Mouse (Mus musculus): ENCODE data around the gene Nfatc3. TPM values are rescaled to one million over a fixed set of nuclear protein-coding genes. Genes with fewer than 3 reads are reported as not detected.

Gene Nfatc3
- polyA plus RNA-seq, 1 experiment from 2014 or later: 5.0 TPM

DNA sequence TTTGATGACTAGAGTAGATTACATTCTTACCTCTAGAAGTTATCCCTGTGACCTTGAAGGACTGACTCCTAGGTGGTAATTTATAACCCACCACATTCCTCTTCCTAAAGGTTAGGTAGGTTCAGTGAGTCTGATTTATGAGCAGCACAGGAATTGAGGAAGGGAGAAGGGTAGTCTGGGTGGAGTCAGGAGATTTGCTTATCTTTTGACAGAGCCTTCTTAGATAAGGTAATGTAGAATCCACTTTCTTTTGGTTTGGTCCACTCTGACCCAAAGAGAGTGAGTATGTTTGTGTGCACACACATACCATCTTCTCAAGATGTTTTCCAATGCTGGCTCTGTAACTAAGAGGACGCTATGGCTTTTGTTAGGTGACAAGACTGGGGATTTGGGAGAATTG lies 119.0 kb downstream of the Nfatc3 start:
- Histone ChIP-seq H3K27me3 (replicated peaks) (no peaks in the 10 kb centered on the region), H3K36me3 (peaks cover 8% of the 10 kb centered on the region; the same call in 1 of the 2 replicates), H3K27ac (no peak overlapping the region), H3K9ac (no peak overlapping the region), H3K4me2 (no peak overlapping the region), H3K9me3 (replicated peaks) (no peaks in the 10 kb centered on the region), H3K4me3 (no peak overlapping the region), H3K4me1 (peaks cover 19% of the 10 kb centered on the region)
- WGBS (ENCODE audit: insufficient replicate concordance): 63% methylated on average over 1 of the region's 1 CpGs
- no peak for ATAC-seq

DNA sequence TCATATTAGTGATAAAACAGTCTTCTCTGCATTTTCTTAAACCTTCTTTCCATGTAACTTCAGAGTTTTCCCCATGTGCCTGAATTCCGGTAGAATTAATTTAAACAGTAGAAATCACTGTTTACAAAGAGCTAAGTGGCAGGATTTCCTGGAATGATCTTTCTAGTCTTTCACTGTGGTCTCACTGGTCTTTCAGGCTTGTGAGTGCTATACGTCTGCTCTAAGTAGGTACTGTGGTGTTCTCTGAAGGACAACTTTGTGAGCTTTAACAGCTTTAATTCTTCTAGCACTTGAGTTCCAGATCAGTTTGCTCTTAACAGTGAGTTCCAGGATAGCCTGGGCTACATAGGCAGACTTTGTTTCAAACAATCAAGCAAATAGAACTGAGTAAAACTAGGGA lies 119.8 kb downstream of the Nfatc3 start:
- peaks cover 8% of the 10 kb centered on the region; the same call in 1 of the 2 replicates for H3K36me3 ChIP-seq
- H3K9me3 ChIP-seq (replicated peaks): no peaks in the 10 kb centered on the region
- H3K27ac ChIP-seq: no peak overlapping the region
- no peak for ATAC-seq
- no peaks in the 10 kb centered on the region for H3K27me3 ChIP-seq (replicated peaks)
- H3K4me1 ChIP-seq: peaks cover 16% of the 10 kb centered on the region
- WGBS (ENCODE audit: insufficient replicate concordance): 69% methylated on average over 2 of the region's 2 CpGs
- no peak overlapping the region for H3K9ac ChIP-seq
- H3K4me3 ChIP-seq: no peak overlapping the region
- H3K4me2 ChIP-seq: no peak overlapping the region

Other genes with a start within 250 kb of the Nfatc3 start
- gene Ranbp10, start 231.5 kb upstream of the Nfatc3 start, polyA plus RNA-seq (2016; fragmentation: Nextera tagmentation; extraction: Ambion mirVana): 37.7 and 37.8 TPM in 2 replicates
- gene Tsnaxip1, start 231.1 kb upstream of the Nfatc3 start, polyA plus RNA-seq (2016; fragmentation: Nextera tagmentation; extraction: Ambion mirVana): 0.12 and 0.19 TPM in 2 replicates
- gene Cenpt, start 205.6 kb upstream of the Nfatc3 start, polyA plus RNA-seq (2016; fragmentation: Nextera tagmentation; extraction: Ambion mirVana): 29.0 and 29.2 TPM in 2 replicates
- gene Thap11, start 203.7 kb upstream of the Nfatc3 start, polyA plus RNA-seq (2016; fragmentation: Nextera tagmentation; extraction: Ambion mirVana): 53.0 and 53.2 TPM in 2 replicates
- gene Nutf2, start 198.3 kb upstream of the Nfatc3 start, polyA plus RNA-seq (2016; fragmentation: Nextera tagmentation; extraction: Ambion mirVana): 180 and 183 TPM in 2 replicates
- gene Edc4, start 178.0 kb upstream of the Nfatc3 start, polyA plus RNA-seq (2016; fragmentation: Nextera tagmentation; extraction: Ambion mirVana): 30.1 and 30.9 TPM in 2 replicates
- 0.29 TPM in 1 of 2 replicates, not detected in the other for gene Nrn1l, start 165.3 kb upstream of the Nfatc3 start, polyA plus RNA-seq (2016; fragmentation: Nextera tagmentation; extraction: Ambion mirVana)
- 13.1 and 14.3 TPM in 2 replicates for gene Pskh1, start 158.4 kb upstream of the Nfatc3 start, polyA plus RNA-seq (2016; fragmentation: Nextera tagmentation; extraction: Ambion mirVana)
- gene Ctrl, start 125.0 kb upstream of the Nfatc3 start, polyA plus RNA-seq (2016; fragmentation: Nextera tagmentation; extraction: Ambion mirVana): 0.94 and 1.0 TPM in 2 replicates
- 77.2 and 84.6 TPM in 2 replicates for gene Psmb10, start 120.4 kb upstream of the Nfatc3 start, polyA plus RNA-seq (2016; fragmentation: Nextera tagmentation; extraction: Ambion mirVana)
- gene Lcat, start 115.5 kb upstream of the Nfatc3 start, polyA plus RNA-seq (2016; fragmentation: Nextera tagmentation; extraction: Ambion mirVana): 26.3 and 29.2 TPM in 2 replicates
- 18.2 and 18.6 TPM in 2 replicates for gene Slc12a4, start 92.7 kb upstream of the Nfatc3 start, polyA plus RNA-seq (2016; fragmentation: Nextera tagmentation; extraction: Ambion mirVana)
- not detected in 2 replicates for gene Dpep3, start 79.4 kb upstream of the Nfatc3 start, polyA plus RNA-seq (2016; fragmentation: Nextera tagmentation; extraction: Ambion mirVana)
- gene Dus2, start 67.5 kb upstream of the Nfatc3 start, polyA plus RNA-seq (2016; fragmentation: Nextera tagmentation; extraction: Ambion mirVana): 16.0 and 16.5 TPM in 2 replicates
- gene Dpep2nb, start 52.9 kb upstream of the Nfatc3 start, polyA plus RNA-seq (2016; fragmentation: Nextera tagmentation; extraction: Ambion mirVana): not detected in 2 replicates
- 14.7 TPM in 2 replicates for gene Ddx28, start 47.0 kb upstream of the Nfatc3 start, polyA plus RNA-seq (2016; fragmentation: Nextera tagmentation; extraction: Ambion mirVana)
- gene Esrp2, start 78.1 kb downstream of the Nfatc3 start, polyA plus RNA-seq (2016; fragmentation: Nextera tagmentation; extraction: Ambion mirVana): 6.6 and 7.9 TPM in 2 replicates
- 9.8 TPM in 2 replicates for gene Pla2g15, start 91.6 kb downstream of the Nfatc3 start, polyA plus RNA-seq (2016; fragmentation: Nextera tagmentation; extraction: Ambion mirVana)
- 17.4 and 22.2 TPM in 2 replicates for gene Slc7a6, start 110.0 kb downstream of the Nfatc3 start, polyA plus RNA-seq (2016; fragmentation: Nextera tagmentation; extraction: Ambion mirVana)
- 20.1 and 21.9 TPM in 2 replicates for gene Slc7a6os, start 152.1 kb downstream of the Nfatc3 start, polyA plus RNA-seq (2016; fragmentation: Nextera tagmentation; extraction: Ambion mirVana)
- 43.2 and 45.6 TPM in 2 replicates for gene Prmt7, start 152.1 kb downstream of the Nfatc3 start, polyA plus RNA-seq (2016; fragmentation: Nextera tagmentation; extraction: Ambion mirVana)

Measured in liver, embryonic 12.5 days (tissue).